Mouse (Mus musculus): ENCODE measurements around the gene Eprs. TPM values are rescaled to one million over a fixed set of nuclear protein-coding genes. Genes with fewer than 3 reads are reported as not detected.

Gene Eprs
- total and polyA plus RNA-seq, 3 experiments = 208 to 234 (median 223) TPM

GRCm38 (mm10) chr1:185454955-185455701, 92.3 kb downstream of the Eprs start:
- Histone ChIP-seq H3K4me1 (ENCODE audit: control insufficient read depth in 1 of 2, insufficient read depth in 2 of 2) (peaks cover 0 to 5% of the 10 kb centered on the region in 2 experiments; a peak in 1 of 4 replicates), H3K79me2 (replicated peaks; ENCODE audit: control insufficient read depth, extremely low read depth, insufficient read depth, poor library complexity, severe bottlenecking) (no peaks in the 10 kb centered on the region), H3K9ac (ENCODE audit: insufficient read depth, low read depth) (no peak overlapping the region), H3K27ac (ENCODE audit: insufficient read depth, low read depth) (no peak overlapping the region), H3K4me2 (ENCODE audit: insufficient read depth, low read depth, poor library complexity, severe bottlenecking) (no peak overlapping the region), H3K9me3 (replicated peaks; ENCODE audit: low read length) (no peaks in the 10 kb centered on the region), H3K4me3 (replicated peaks in 1 of 3; ENCODE audit: low read depth in 2 of 3, low read length in 2 of 3, poor library complexity in 1 of 3) (no peak overlapping the region), H3K27me3 (replicated peaks) (no peaks in the 10 kb centered on the region), H3K36me3 (replicated peaks in 1 of 2; ENCODE audit: control insufficient read depth in 1 of 2, insufficient read depth in 1 of 2, low read length in 1 of 2) (no peaks in the 10 kb centered on the region)
- DNase-seq (ENCODE audit: extremely low read depth) = no peak
- TF ChIP-seq CTCF (conservative IDR thresholded peaks at IDR 0.05 in 1 of 2, IDR thresholded peaks at IDR 0.05 in 1 of 2; ENCODE audit: low read depth in 2 of 2, low read length in 2 of 2) = no peak
- TF ChIP-seq IRF4 (IDR thresholded peaks at IDR 0.05; ENCODE audit: low read depth, low read length) = no peak
- in situ Hi-C loops (cut with MboI; ENCODE audit: low pct_ligation_motif_present, low pct_unique_long_range_greater_than_20kb, low sequenced_read_pairs) = no loop called here
- dilution Hi-C loops (cut with MboI; ENCODE audit: extremely low pct_ligation_motif_present, extremely low pct_unique_long_range_greater_than_20kb, low sequenced_read_pairs) = no loop called here

GRCm38 (mm10) chr1:185456327-185456726, 93.5 kb downstream of the Eprs start:
- Histone ChIP-seq H3K4me3 (replicated peaks in 1 of 3; ENCODE audit: low read depth in 2 of 3, low read length in 2 of 3, poor library complexity in 1 of 3) (no peak overlapping the region), H3K4me2 (ENCODE audit: insufficient read depth, low read depth, poor library complexity, severe bottlenecking) (no peak overlapping the region), H3K9ac (ENCODE audit: insufficient read depth, low read depth) (no peak overlapping the region), H3K9me3 (replicated peaks; ENCODE audit: low read length) (no peaks in the 10 kb centered on the region), H3K4me1 (ENCODE audit: control insufficient read depth in 1 of 2, insufficient read depth in 2 of 2) (peaks cover 0 to 4% of the 10 kb centered on the region in 2 experiments; a peak in 1 of 4 replicates), H3K79me2 (replicated peaks; ENCODE audit: control insufficient read depth, extremely low read depth, insufficient read depth, poor library complexity, severe bottlenecking) (no peaks in the 10 kb centered on the region), H3K27me3 (replicated peaks) (no peaks in the 10 kb centered on the region), H3K36me3 (replicated peaks in 1 of 2; ENCODE audit: control insufficient read depth in 1 of 2, insufficient read depth in 1 of 2, low read length in 1 of 2) (no peaks in the 10 kb centered on the region), H3K27ac (ENCODE audit: insufficient read depth, low read depth) (no peak overlapping the region)
- in situ Hi-C loops (cut with MboI; ENCODE audit: low pct_ligation_motif_present, low pct_unique_long_range_greater_than_20kb, low sequenced_read_pairs) (no loop called here), dilution Hi-C loops (cut with MboI; ENCODE audit: extremely low pct_ligation_motif_present, extremely low pct_unique_long_range_greater_than_20kb, low sequenced_read_pairs) (no loop called here)
- no peak for DNase-seq (ENCODE audit: extremely low read depth)
- TF ChIP-seq SMC3 (IDR thresholded peaks at IDR 0.05; ENCODE audit: low read depth, low read length) (no peak), NELFE (IDR thresholded peaks at IDR 0.05; ENCODE audit: low read depth, low read length) (no peak), CHD2 (IDR thresholded peaks at IDR 0.05; ENCODE audit: low read length) (no peak), MXI1 (IDR thresholded peaks at IDR 0.05; ENCODE audit: low read depth, low read length) (no peak), ZC3H11A (IDR thresholded peaks at IDR 0.05; ENCODE audit: low read depth, low read length) (no peak)

- H3K9ac ChIP-seq (ENCODE audit: insufficient read depth, low read depth) = no peak overlapping the region
- DNase-seq (ENCODE audit: extremely low read depth) = no peak
- no peaks in the 10 kb centered on the region for H3K36me3 ChIP-seq (replicated peaks in 1 of 2; ENCODE audit: control insufficient read depth in 1 of 2, insufficient read depth in 1 of 2, low read length in 1 of 2)
- in situ Hi-C loops (cut with MboI; ENCODE audit: low pct_ligation_motif_present, low pct_unique_long_range_greater_than_20kb, low sequenced_read_pairs) = no loop called here
- no peak overlapping the region for H3K27ac ChIP-seq (ENCODE audit: insufficient read depth, low read depth)
- H3K79me2 ChIP-seq (replicated peaks; ENCODE audit: control insufficient read depth, extremely low read depth, insufficient read depth, poor library complexity, severe bottlenecking) = no peaks in the 10 kb centered on the region
- no peak overlapping the region for H3K4me3 ChIP-seq (replicated peaks in 1 of 3; ENCODE audit: low read depth in 2 of 3, low read length in 2 of 3, poor library complexity in 1 of 3)
- TF ChIP-seq IRF4 (IDR thresholded peaks at IDR 0.05; ENCODE audit: low read depth, low read length) = no peak
- TF ChIP-seq GABPA (IDR thresholded peaks at IDR 0.05; ENCODE audit: insufficient replicate concordance, low read depth, low read length) = no peak
- no peak for TF ChIP-seq UBTF (IDR thresholded peaks at IDR 0.05; ENCODE audit: low read depth, low read length)
- TF ChIP-seq SIN3A (IDR thresholded peaks at IDR 0.05; ENCODE audit: low read length) = no peak
- TF ChIP-seq ZKSCAN1 (IDR thresholded peaks at IDR 0.05; ENCODE audit: borderline replicate concordance, low read depth, low read length) = no peak
- TF ChIP-seq RCOR1 (conservative IDR thresholded peaks at IDR 0.05; ENCODE audit: low read depth, low read length) = no peak
- no peak for TF ChIP-seq USF1 (IDR thresholded peaks at IDR 0.05; ENCODE audit: low read depth, low read length)
- TF ChIP-seq POLR2AphosphoS2 (IDR thresholded peaks at IDR 0.05; ENCODE audit: low read depth, low read length) = no peak
- TF ChIP-seq ZC3H11A (IDR thresholded peaks at IDR 0.05; ENCODE audit: low read depth, low read length) = no peak
- no peak for TF ChIP-seq MAZ (IDR thresholded peaks at IDR 0.05; ENCODE audit: low read depth, low read length)
- no peak for TF ChIP-seq CTCF (conservative IDR thresholded peaks at IDR 0.05 in 1 of 2, IDR thresholded peaks at IDR 0.05 in 1 of 2; ENCODE audit: low read depth in 2 of 2, low read length in 2 of 2)
- TF ChIP-seq ZMIZ1 (IDR thresholded peaks at IDR 0.05; ENCODE audit: low read depth, low read length) = no peak
- TF ChIP-seq POLR2A (IDR thresholded peaks at IDR 0.05; ENCODE audit: low read depth, low read length) = no peak
- TF ChIP-seq RAD21 (IDR thresholded peaks at IDR 0.05; ENCODE audit: low read depth, low read length) = no peak
- TF ChIP-seq SMC3 (IDR thresholded peaks at IDR 0.05; ENCODE audit: low read depth, low read length) = no peak
- TF ChIP-seq MAX (IDR thresholded peaks at IDR 0.05; ENCODE audit: low read length) = no peak
- TF ChIP-seq BHLHE40 (IDR thresholded peaks at IDR 0.05; ENCODE audit: low read depth, low read length) = no peak
- no peak for TF ChIP-seq NRF1 (IDR thresholded peaks at IDR 0.05; ENCODE audit: low read depth, low read length)
- no peak for TF ChIP-seq ZNF384 (IDR thresholded peaks at IDR 0.05; ENCODE audit: low read depth, low read length)
- peaks cover 4% of the 10 kb centered on the region in 2 experiments; a peak in 2 of 4 replicates for H3K4me1 ChIP-seq (ENCODE audit: control insufficient read depth in 1 of 2, insufficient read depth in 2 of 2)
- H3K27me3 ChIP-seq (replicated peaks) = no peaks in the 10 kb centered on the region
- no peak overlapping the region for H3K4me2 ChIP-seq (ENCODE audit: insufficient read depth, low read depth, poor library complexity, severe bottlenecking)
- H3K9me3 ChIP-seq (replicated peaks; ENCODE audit: low read length) = no peaks in the 10 kb centered on the region
- dilution Hi-C loops (cut with MboI; ENCODE audit: extremely low pct_ligation_motif_present, extremely low pct_unique_long_range_greater_than_20kb, low sequenced_read_pairs) = no loop called here
Observed at GRCm38 (mm10) chr1:185460096-185460495, 97.3 kb downstream of the Eprs start.
